Mouse (Mus musculus) Muller cell, postnatal 12 days (primary cell): ENCODE results near the gene Neu3.

Experiments
- DNase-seq: peaks from one replicate; pipeline ENCODE4 v3.0.0-alpha.2; 2015; ENCODE audit errors: inconsistent ontology term

Gene Neu3

DNA sequence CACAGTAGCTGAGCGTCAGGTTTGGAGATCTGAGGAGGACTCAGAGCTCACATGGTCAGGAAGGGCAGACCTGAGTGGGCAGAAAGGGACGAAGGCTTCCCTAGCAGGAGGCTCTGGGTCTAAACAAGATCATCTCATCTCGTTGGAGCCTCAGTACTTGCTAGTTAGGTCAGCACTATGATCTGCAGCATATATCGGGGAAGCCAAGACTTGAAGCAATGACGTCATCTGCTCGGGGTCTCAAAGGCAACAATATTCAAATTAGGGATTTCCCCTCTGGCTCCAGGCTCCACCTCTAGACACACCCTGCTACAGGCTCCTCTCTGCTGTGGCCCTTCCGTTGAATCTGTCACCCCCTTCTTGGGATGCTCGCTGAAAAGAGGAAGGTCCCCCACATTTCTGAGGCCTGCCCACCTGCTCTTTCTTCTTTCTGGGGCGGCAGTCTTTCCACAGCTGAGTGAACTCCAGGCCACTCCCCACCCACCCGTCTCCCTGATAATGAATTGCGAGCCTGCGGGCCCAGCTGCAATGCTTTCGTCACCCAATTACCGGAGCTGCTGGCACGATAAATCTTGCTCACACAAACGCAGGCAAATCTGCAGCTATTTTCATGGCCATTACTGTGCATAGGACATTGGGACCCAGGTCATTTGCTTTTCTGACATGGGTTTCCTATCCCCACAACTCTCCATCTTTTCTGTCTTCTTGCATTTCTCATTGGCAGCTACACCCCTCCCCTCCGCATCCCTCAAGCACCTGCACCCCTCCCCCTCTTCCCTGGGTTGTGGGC, 32.8 kb downstream of the Neu3 start:
- DNase-seq: peak; percentile 63

DNA sequence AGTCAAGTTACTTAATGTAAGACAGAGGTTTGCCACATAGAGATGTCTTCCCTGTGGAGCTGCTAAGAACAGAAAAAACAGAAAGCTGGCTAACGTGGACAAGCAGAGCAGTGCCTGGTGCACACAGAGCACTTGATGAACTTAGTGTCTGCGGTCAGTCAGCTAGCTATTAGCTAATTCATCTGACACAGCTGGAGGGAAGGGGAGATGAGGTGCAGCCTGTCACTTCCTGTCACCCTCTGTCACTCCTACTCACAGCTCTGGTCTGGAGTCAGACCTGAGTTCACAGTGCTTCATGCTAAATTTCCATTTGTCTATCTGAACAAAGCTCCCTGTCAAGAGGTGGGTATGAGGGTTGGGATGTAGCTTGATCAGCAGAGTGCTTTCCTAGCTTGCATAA, 34.1 kb downstream of the Neu3 start:
- DNase-seq: no peak

DNA sequence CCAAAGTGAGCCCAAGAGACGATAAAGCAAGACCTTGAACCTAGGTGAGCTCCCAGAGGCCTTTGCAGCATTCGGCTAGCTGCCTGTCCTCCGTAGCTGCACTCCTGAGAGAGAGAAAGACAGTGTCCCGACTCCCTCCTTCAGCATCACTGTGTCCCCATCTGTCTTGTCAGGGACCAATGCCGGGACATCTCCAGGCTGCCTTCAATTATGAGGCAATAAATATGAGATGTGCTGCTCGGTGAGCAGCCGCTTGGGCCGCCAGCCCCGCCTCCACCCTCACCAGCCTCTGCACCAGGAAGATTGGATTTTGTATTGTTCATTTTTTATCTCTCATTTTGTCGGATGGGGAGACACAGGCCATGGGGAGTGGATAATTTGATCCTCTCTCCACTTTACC, 37.4 kb downstream of the Neu3 start:
- DNase-seq: no peak

DNA sequence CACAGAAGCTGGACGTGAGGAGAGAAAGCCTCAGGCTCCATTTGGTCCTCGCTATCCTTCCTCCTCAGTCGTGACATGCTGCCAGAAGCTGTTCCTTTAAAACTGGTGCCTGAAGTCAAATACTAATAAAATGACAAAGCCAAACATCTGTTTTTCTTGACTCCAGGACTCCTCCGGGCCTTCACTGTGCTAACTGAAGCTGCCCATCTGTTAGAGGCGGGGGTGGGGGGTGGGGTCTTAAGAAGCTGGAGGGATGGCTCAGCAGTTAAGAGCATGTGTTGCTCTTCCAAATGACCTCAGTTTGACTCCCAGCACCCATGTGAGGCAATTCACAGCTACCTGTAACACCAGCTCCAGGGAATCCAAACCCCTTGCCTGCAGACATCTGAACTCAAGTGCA, 39.7 kb downstream of the Neu3 start:
- DNase-seq: no peak

DNA sequence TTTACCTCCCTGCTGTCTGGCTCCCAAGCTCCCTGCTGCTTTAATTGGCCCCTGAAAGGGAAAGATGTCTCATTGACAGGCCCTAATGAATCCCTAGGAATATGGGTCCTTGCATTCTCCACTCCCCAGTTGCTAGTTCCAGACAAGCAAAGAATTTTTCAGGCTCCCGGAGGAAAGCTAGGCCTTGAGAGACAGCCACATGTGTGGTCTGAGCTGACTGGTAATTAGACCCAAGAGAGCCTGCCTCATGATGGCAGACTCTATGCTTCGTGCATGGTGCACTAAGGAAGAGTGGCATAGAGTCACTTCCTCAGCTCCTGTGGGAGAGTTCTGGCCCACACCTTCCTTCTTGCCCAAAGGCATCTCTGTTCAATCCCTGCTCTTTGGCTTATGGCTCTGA, 40.3 kb downstream of the Neu3 start:
- DNase-seq: no peak

DNA sequence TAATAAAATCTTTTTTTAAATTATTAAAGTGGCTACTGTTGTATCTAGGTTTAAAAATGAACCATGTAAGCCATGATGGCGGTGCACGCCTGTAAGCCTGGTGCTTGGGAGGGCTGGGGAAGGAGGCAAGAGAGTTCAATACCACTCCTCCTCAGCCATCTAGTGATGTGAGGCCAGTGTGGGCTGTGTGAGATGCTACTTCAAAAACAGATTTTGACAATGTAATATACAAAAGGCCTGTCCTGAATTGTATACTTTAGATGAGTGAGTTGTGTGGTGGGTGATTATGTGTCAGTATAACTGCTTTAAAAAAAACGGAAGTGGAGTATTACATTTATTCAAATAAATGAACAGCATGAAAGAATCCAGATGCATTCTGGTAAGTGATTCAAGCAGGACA, 41.4 kb downstream of the Neu3 start:
- no peak for DNase-seq

DNA sequence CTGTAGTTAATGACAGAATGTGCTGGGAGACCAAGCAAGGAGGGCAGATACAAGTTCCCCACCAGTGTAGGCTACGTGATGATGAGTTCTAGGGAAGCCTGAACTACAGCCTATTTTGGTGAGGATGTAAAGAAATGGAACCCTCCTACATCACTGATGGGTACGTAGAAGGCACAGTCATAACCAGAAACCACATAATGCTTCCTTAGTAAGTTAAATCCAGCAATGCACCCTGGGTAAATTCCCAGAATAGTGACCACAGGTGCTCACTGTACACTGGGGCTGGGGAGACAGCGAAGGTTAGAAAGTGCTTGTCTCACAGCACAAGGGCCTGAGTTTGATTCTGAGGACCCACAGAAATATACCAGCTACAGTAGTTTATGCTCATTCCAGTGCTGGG, 42.7 kb downstream of the Neu3 start:
- DNase-seq: no peak

DNA sequence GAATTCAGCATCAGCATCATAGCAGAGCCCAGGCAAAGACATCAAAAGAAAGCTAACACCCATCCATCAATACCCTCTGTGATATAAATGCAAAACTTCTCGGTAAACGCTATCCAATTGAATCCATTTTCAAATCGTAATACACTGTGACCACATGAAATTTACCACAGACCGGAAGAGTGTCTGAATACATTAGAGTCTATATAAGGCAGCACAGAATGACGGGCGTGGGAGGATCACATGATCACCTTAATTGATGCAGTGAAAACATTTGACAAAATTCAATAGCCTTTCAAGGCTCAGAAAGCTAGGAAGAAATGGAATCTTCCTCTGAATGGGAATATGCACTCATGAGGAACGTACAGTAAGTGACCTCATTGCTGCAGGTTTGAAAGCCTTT, 44.8 kb downstream of the Neu3 start:
- no peak for DNase-seq

DNA sequence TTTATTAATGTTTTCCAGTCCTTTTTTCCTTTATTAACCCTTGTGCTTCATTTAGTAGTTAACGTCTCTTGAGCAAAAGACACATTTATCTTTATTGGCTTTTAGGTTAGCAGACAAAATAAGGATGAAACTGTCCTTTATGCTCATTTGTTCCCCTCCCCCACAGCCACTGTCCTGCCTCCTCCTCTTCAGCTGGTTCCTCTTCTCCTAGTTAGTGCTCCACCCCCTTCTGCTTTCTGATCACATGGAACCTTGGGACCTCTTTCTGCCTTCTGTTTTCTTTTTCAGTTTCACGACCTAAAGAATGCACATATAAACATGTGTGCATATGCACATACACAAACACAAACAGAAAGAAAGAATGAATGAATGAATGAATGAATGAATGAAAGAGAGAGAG, 46.3 kb downstream of the Neu3 start:
- DNase-seq: no peak

DNA sequence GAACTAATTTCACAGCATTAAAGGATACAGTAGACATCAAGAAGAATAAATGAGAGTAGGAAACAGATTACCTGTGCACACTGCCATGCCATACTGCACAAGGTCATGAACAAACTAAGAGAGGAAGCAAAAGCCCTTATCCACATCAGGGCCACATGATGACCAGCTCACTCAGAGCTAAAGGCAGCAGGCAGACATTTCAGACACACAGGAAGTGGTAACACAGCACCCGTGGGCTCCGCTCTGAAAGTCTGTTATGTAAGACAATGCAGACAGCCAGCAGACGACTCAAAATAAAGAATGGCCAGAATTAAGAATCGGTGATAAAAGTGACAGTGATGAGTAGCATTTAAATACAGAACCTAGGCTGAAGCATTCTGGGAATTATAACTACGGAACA, 46.8 kb downstream of the Neu3 start:
- no peak for DNase-seq

DNA sequence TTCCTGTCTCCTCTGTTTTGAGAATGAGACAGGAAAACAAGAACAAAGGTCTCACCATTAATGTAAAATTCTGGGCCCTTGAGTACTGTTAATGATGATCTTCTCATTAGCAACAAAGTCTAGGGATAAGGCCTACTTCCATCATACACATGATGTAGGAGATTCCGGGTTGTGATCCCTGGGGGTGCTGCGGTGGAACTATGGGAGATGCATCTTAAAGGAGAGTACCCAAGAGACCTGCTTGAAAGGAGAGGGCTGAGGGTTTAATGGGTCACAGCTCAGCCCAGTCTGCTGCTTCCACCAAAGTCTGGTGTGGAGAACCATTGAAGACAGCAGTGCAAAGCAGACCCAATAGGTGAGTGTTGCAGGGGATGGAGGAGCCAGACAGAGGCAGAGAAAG, 65.0 kb downstream of the Neu3 start, which contains the start of gene Olfr521:
Gene Olfr521 (plus strand): TSS at position 301 of the 400 bp plus-strand sequence.
- DNase-seq: no peak
